Mouse (Mus musculus) layer of hippocampus, adult 6 months (tissue): Measurements from ENCODE around the gene Gm11595. TPM values are rescaled to one million over a fixed set of nuclear protein-coding genes. Genes with fewer than 3 reads are reported as not detected.

Experiments used
- long read RNA-seq, 2 experiments: library from polyadenylated mRNA; unstranded; transcript quantifications; one replicate each; pipeline ENCODE4 v2.0.0; 2019 to 2020
- polyA plus RNA-seq: library from polyadenylated mRNA; unstranded; fragments of <200 nt; fragmentation: Nextera tagmentation; gene quantifications from 2 replicates; pipeline ENCODE4 v1.2.3, GENCODE M21; 2021

Gm11595 gene
- not detected in 2 replicates for polyA plus RNA-seq
- long read RNA-seq, experiment 1, result 0 reads
- long read RNA-seq, experiment 2, result 0 reads

GRCm38 (mm10) chr11:99772813-99773212, at the start of gene Gm11595:
Gene Gm11595 (minus strand): TSS chr11:99772913.

DNA sequence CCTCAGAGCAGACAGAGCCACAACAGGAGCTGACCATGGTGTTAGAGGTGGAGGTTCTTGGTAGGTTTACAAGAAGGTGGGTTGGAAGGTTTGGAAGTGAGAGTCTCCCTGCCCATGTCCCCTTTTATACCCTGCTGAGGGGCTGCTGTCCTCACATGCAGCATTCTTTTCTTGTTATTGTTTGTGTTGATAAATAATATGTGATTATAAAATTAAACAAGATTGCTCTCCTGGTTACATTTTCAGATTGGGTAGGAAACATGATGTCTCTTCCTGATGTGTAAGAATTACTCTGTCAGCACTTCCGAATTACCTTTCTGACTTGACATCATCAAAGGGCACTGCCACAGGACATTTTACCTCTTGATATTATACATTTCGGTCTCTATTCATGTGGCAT, 42.9 kb upstream of the Gm11595 start, which contains the start of gene Gm11564:
TSS of gene Gm11564 (minus strand) at position 101 of the 400 bp plus-strand sequence.

DNA sequence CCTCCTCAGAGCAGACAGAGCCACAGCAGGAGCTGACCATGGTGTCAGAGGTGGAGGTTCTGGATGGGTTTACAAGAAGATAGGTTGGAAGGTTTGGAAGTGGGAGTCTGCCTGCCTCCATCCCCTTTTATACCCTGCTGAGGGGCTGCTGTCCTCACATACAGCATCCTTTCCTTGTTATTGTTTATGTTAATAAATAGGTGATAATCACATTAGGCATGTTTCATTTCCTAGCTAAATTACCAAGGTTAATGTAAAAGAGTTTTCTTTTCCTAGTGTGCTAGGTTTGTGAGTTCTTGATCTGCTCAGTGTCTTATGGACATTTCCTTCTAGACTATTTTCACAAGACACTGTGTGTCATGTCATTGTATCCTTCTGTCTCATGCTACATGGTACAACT, 37.1 kb upstream of the Gm11595 start, which contains the start of gene Krtap4-13:
TSS of gene Krtap4-13 (minus strand) at position 101 of the 400 bp plus-strand sequence.

DNA sequence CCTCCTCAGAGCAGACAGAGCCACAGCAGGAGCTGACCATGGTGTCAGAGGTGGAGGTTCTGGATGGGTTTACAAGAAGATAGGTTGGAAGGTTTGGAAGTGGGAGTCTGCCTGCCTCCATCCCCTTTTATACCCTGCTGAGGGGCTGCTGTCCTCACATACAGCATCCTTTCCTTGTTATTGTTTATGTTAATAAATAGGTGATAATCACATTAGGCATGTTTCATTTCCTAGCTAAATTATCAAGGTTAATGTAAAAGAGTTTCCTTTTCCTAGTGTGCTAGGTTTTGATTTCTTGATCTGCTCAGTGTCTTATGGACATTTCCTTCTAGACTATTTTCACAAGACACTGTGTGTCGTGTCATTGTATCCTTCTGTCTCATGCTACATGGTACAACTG, 31.6 kb upstream of the Gm11595 start, which contains the start of gene Gm11554:
TSS of gene Gm11554 (minus strand) at position 101 of the 400 bp plus-strand sequence.

GRCm38 (mm10) chr11:99798832-99799231, 26.1 kb upstream of the Gm11595 start, which contains the start of gene Gm11569:
Gene Gm11569 (minus strand): TSS chr11:99798932.

DNA sequence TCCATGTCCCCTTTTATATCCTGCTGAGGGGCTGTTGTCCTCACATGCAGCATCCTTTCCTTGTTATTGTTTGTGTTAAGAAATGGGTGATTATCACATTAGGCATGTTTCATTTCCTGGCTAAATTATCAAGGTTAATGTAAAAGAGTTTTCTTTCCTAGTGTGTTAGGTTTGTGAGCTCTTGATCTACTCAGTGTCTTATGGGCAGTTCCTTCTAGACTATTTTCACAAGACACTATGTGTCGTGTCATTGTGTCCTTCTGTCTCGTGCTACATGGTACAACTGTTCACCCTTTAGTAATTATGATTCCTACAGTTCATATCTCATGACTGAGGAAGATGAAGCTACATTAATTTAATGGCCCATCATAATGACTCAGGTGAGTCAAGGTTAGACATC, 20.7 kb upstream of the Gm11595 start, which contains the start of gene Gm11596:
TSS of gene Gm11596 (minus strand) at position 101 of the 400 bp plus-strand sequence.

DNA sequence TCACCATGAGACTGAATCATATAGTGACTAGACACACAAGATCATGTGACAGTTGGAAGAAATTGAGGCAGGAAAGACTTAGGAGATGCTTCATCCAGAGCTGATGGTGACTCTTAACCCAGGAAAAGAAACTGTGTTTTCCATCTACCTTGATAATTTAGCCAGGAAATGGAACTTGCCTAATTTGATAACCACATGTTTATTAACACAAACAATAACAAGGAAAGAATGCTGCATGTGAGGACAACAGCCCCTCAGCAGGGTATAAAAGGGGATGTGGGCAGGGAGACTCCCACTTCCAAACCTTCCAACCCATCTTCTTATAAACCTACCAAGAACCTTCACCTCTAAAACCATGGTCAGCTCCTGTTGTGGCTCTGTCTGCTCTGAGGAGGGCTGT, 12.2 kb upstream of the Gm11595 start, which contains the start of gene Krtap4-9:
TSS of gene Krtap4-9 (plus strand) at position 301 of the 400 bp plus-strand sequence.

DNA sequence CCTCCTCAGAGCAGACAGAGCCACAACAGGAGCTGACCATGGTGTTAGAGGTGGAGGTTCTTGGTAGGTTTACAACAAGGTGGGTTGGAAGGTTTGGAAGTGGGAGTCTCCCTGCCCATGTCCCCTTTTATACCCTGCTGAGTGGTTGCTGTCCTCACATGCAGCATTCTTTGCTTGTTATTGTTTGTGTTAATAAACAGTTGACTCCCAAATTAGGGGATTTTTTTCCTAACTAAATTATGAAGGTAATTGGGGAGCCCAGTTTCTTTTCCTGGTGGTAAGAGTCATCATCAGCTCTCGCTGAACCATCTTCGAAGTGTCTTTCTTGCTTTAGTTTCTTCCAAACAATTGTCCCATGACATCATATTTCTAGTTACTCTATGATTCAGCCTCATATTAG, 7.9 kb upstream of the Gm11595 start, which contains the start of gene Krtap4-8:
TSS of gene Krtap4-8 (minus strand) at position 101 of the 400 bp plus-strand sequence.

DNA sequence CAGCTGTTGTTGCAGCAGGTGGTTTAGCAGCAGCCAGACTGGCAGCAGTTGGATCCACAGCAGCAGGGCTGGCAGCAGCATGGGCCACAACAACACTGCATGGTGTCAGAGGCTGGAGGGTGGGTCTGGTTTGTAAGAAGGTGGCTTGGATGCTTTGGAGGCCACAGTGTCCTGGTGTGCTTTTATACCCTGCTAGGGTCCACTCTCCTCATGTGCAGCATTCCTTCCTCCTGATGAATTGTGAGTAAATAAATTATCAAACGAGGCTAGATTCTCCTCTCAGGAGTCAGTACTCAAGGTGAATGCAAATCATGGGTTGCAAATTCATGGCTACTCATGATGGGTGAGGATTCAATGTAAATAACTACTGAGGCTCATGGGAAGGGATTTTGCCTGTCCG, 38.5 kb downstream of the Gm11595 start, which contains the start of gene Gm14180:
TSS of gene Gm14180 (minus strand) at position 101 of the 400 bp plus-strand sequence.

Other genes with a start within 250 kb of the Gm11595 start
- gene Krt40, start 229.8 kb downstream of the Gm11595 start, polyA plus RNA-seq, result not detected in 2 replicates
- not detected in 2 replicates for gene Krtap3-3, start 222.0 kb downstream of the Gm11595 start, polyA plus RNA-seq
- gene Krtap3-2, start 216.1 kb downstream of the Gm11595 start, polyA plus RNA-seq, result not detected in 2 replicates
- gene Gm11939, start 213.4 kb downstream of the Gm11595 start, polyA plus RNA-seq, result not detected in 2 replicates
- gene Krtap3-1, start 206.3 kb downstream of the Gm11595 start, polyA plus RNA-seq, result not detected in 2 replicates
- not detected in 2 replicates for gene Krtap1-5, start 191.9 kb downstream of the Gm11595 start, polyA plus RNA-seq
- gene Krtap1-4, start 189.3 kb downstream of the Gm11595 start, polyA plus RNA-seq, result not detected in 2 replicates
- not detected in 2 replicates for gene Krtap1-3, start 181.6 kb downstream of the Gm11595 start, polyA plus RNA-seq
- not detected in 2 replicates for gene Krtap9-3, start 174.8 kb downstream of the Gm11595 start, polyA plus RNA-seq
- gene Gm11938, start 169.6 kb downstream of the Gm11595 start, polyA plus RNA-seq, result not detected in 2 replicates
- gene Gm11937, start 162.7 kb downstream of the Gm11595 start, polyA plus RNA-seq, result not detected in 2 replicates
- gene Krtap2-4, start 158.1 kb downstream of the Gm11595 start, polyA plus RNA-seq, result not detected in 2 replicates
- gene Gm11562, start 152.5 kb downstream of the Gm11595 start, polyA plus RNA-seq, result not detected in 2 replicates
- gene Krtap4-1, start 144.7 kb downstream of the Gm11595 start, polyA plus RNA-seq, result not detected in 2 replicates
- not detected in 2 replicates for gene Krtap4-2, start 137.8 kb downstream of the Gm11595 start, polyA plus RNA-seq
- not detected in 2 replicates for gene Krtap4-7, start 128.8 kb downstream of the Gm11595 start, polyA plus RNA-seq
- gene Gm11555, start 122.7 kb downstream of the Gm11595 start, polyA plus RNA-seq, result not detected in 2 replicates
- gene Gm11563, start 114.0 kb downstream of the Gm11595 start, polyA plus RNA-seq, result not detected in 2 replicates
- not detected in 2 replicates for gene Krtap4-6, start 107.0 kb downstream of the Gm11595 start, polyA plus RNA-seq
- not detected in 2 replicates for gene Gm14190, start 82.2 kb downstream of the Gm11595 start, polyA plus RNA-seq
- not detected in 2 replicates for gene Gm14180, start 38.6 kb downstream of the Gm11595 start, polyA plus RNA-seq
- gene Krtap4-8, start 7.8 kb upstream of the Gm11595 start, polyA plus RNA-seq, result not detected in 2 replicates
- gene Krtap4-9, start 12.3 kb upstream of the Gm11595 start, polyA plus RNA-seq, result not detected in 2 replicates
- gene Gm11596, start 20.6 kb upstream of the Gm11595 start, polyA plus RNA-seq, result not detected in 2 replicates
- not detected in 2 replicates for gene Gm11569, start 26.0 kb upstream of the Gm11595 start, polyA plus RNA-seq
- not detected in 2 replicates for gene Gm11554, start 31.5 kb upstream of the Gm11595 start, polyA plus RNA-seq
- gene Krtap4-13, start 37.0 kb upstream of the Gm11595 start, polyA plus RNA-seq, result not detected in 2 replicates
- gene Gm11564, start 42.8 kb upstream of the Gm11595 start, polyA plus RNA-seq, result not detected in 2 replicates
- gene 2300003K06Rik, start 65.2 kb upstream of the Gm11595 start, polyA plus RNA-seq, result not detected in 2 replicates
- not detected in 2 replicates for gene Krtap4-16, start 78.7 kb upstream of the Gm11595 start, polyA plus RNA-seq
- not detected in 2 replicates for gene Gm11568, start 85.0 kb upstream of the Gm11595 start, polyA plus RNA-seq
- not detected in 2 replicates for gene Gm11559, start 91.6 kb upstream of the Gm11595 start, polyA plus RNA-seq
- gene Krtap9-1, start 100.5 kb upstream of the Gm11595 start, polyA plus RNA-seq, result not detected in 2 replicates
- not detected in 2 replicates for gene Gm11567, start 106.3 kb upstream of the Gm11595 start, polyA plus RNA-seq
- gene Krtap31-1, start 135.0 kb upstream of the Gm11595 start, polyA plus RNA-seq, result not detected in 2 replicates
- gene Gm11565, start 141.8 kb upstream of the Gm11595 start, polyA plus RNA-seq, result not detected in 2 replicates
- gene Krtap31-2, start 163.4 kb upstream of the Gm11595 start, polyA plus RNA-seq, result not detected in 2 replicates
- gene Krtap9-5, start 175.6 kb upstream of the Gm11595 start, polyA plus RNA-seq, result not detected in 2 replicates
- gene Krtap29-1, start 206.1 kb upstream of the Gm11595 start, polyA plus RNA-seq, result not detected in 2 replicates
- gene Krtap16-1, start 213.7 kb upstream of the Gm11595 start, polyA plus RNA-seq, result not detected in 2 replicates
- not detected in 2 replicates for gene Krtap17-1, start 221.1 kb upstream of the Gm11595 start, polyA plus RNA-seq
- not detected in 2 replicates for gene Krt33a, start 243.3 kb upstream of the Gm11595 start, polyA plus RNA-seq